Mouse (Mus musculus): ENCODE measurements around the gene Astl.

Gene Astl

DNA sequence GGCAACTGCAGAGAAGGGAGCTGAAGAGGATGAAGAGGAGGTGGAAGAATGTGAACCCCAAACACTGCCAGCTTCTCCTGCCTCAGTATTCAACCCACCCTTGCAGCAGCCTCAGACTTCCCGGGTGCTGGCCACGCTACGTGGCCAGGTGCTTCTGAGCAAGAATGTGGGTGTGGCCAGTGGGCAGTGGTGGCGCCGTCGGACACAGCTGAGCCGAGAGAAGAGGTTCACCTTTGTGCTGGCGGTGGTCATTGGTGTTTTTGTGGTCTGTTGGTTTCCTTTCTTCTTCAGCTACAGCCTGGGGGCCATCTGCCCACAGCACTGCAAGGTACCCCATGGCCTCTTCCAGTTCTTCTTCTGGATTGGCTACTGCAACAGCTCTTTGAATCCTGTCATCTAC, 26.0 kb downstream of the Astl start:
- DNase-seq (ENCODE audit: low read depth, low spot score): no peak

DNA sequence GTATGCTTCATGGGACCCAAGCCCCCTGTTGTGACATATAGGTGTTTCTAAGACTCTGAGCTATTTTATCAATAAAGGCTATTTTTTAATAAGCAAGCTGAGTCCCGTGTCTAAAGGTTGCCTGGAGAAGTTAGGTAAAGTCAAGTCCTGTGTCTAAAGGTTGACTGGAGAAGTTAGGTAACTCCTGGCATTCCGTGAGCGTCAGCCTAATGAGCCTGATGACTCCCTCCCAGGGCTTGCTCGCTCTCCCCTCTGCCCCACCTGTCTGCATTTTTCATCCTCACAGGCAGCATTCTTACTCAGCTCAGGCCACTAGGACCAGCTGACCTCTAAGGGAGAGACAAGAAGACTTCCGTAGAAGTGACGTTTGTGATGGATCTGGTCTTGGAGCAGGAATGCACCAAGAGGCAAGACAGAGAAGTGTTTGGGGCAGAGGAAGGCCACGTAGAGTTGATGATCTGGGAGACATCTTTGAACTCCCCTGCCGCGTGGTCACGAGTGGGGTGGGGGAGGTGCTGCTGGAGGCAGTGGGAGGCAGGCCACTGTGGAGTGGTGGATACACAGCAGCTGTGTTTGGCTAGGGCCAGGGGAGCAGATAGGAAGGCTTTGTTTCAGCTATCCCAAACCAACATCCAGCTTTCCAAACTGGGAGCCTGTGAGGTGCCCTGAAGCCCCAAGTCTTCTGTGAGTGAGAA, 28.8 kb downstream of the Astl start:
- no peak for DNase-seq (ENCODE audit: low read depth, low spot score)

DNA sequence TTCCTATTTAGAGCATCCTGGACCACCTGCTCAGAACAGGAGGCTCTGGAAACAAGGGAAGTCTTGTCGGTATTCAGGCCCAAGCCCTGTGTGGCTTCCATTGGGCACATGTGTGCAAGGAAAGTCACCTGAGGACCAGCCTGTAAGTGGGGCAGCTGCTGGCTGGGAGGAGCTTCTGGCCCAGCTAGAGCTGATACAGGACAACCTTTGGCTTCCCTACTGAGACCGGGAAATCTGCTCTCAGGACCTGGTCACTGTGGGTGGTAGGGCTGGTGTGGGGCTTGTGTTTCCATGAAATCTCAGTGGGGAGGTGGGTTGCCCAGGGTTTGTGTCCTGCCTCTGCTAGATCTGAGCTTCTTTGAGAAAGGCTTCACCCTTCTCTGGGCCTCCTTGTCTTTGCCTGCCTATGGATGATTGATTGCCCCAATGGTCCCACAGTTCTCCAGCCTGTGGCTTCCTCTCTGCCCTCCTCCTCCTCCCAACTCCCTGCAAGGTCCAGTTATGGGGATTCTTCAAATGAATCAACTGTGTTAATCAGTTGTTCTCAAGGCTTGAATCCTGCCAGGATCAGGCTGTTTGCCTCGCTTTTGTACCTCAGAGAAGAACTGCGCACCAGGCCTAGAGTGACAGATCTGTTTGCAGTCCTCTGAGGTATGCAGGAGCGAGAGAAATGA, 31.4 kb downstream of the Astl start:
- no peak for DNase-seq (ENCODE audit: low read depth, low spot score)

DNA sequence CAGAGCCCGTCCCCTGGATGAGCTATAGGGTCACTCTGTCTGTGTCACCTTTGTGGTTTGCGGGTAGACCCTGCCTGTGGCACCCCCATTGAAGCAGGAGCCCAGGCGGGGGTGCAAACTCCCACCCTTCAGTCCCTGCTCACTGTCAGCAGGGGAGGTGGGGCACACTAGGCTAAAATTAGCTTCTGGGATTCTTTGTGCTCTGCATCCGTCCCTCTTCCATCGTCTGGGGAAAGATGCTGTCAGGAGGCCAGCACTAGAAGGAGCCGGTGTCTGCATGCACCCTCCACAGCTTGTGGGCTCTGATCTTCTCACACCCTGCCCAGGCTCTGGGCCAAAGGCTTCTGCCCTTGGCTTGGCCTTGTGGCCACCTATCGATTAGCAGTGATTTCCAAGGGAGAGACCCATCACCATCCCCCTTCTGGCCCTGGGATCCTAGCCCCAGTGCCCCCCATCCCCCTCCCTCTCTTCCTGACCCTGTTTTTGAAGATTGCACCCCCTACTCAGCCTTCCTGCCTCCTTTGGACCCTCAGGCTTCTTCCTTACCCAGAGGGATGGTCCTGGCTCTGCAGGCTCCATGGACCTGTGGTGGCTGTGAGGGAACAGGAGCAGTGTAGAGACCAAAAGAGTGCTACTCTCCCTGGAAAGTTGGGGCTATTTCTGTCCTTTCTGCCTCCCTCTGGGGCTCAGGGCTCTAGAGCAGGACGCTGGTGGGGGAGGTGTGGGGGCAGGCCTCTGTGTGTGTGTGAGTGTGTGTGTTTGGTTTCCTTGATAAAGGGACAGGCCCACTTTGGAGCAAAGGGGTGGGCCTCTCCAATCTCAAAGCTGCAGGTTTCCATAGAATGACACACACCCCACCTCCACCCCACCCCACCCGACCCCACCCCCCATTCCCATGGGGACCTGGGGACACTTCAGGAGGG, 32.4 kb downstream of the Astl start:
- no peak for DNase-seq (ENCODE audit: low read depth, low spot score)

DNA sequence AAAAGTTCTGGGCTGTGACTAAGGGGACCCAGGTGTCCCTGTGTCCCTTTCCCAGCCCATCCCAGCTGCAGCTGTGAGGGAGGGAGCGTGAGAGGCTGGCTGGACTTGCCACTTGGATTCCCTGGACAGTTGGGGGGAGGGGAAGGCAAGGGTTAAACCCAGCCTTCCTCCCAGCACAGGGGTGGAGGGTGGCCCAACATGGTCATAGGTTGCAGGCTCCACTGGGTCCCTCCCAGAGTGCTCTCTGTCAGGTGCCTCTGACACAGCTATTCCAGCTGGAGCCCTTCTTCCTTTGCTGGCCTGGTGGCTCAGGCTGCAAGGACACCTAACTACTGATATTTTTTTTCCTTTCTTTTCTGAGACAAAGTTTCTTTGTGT, 33.0 kb downstream of the Astl start:
- no peak for DNase-seq (ENCODE audit: low read depth, low spot score)

DNA sequence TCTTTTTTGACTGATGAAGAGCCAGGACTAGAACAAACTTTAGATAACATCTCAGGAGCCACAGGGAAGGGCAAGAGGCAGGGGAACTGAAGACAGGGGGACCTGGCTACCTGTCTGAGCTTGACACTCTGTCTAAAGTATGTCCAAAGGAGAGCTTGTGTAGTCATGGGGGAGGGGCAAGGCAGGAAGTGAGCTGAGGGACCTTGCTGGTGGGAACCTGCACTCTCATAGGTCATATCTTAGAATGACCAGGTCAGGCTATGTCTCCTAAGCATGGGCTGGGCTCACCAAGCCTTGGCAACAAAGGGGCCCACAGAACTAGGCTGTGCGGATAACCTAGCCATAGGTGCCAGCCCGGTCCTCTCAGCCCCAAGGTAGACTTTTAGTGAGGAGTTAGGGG, 33.6 kb downstream of the Astl start:
- no peak for DNase-seq (ENCODE audit: low read depth, low spot score)

DNA sequence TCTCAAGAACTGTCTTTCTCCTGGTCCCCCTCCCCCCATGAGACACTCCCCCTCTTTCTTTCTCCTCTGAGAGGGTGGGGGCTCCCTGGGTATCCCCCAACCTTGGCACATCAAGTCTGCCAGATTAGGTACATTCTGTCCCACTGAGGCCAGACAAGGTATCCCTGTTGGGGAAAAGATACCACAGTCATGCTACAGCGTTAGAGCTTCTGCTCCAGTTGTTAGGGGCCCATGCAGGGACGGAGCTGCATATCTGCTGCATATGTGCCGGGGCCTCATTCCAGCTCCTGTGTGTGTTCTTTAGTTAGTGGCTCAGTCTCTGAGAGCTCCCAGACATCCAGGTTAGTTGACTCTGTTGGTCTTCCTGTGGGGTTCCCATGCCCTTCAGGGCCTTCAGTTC, 35.7 kb downstream of the Astl start:
- no peak for DNase-seq (ENCODE audit: low read depth, low spot score)

DNA sequence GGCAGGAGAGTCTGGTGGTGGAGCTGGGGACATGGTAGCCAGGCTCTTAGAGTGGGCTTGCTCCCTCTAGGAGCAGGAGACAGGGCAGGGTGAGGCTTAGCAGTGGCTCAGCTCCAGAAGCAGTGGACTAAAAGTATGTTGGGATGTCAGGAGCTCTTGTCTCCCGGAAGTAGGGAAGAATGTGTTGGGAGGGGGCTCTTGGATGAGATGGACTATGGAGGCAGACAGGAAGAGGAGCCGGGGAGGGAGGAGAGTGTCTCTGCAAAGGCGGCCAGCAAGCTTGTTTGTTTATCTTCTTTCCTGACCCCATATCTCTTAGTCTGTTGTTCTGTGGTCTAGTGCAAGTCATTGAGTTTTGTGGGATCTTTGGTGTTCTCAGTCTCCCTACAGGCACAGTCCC, 36.6 kb downstream of the Astl start:
- no peak for DNase-seq (ENCODE audit: low read depth, low spot score)

DNA sequence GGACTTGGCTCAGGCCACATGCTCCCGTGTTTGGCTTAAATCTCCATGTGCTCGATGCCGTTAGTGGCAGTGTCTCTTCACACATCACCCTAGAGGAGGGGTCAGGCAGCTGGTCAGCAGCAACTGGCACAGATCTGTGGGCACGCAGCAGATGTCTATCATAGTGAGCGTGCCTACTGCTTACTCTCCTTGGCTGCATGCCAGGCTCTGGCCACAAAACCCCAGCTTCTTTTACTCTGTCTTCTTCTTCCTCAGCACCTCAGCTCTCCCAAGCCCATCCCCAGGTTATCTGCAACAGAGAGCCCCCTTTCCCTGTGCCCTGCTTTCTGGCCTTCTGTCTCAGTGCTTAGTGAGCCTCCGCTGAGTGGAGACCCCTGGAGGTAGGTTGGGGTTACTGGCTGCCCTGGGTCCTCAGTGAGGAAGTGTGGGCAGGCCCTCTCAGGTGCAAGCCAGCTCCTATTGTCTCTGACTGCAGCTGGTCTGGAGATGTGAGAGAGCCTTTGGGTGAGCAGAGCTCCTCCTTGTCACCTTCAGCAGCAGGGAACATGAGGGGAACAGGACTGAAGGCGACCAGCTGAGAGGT, 37.4 kb downstream of the Astl start:
- DNase-seq (ENCODE audit: low read depth, low spot score): no peak

DNA sequence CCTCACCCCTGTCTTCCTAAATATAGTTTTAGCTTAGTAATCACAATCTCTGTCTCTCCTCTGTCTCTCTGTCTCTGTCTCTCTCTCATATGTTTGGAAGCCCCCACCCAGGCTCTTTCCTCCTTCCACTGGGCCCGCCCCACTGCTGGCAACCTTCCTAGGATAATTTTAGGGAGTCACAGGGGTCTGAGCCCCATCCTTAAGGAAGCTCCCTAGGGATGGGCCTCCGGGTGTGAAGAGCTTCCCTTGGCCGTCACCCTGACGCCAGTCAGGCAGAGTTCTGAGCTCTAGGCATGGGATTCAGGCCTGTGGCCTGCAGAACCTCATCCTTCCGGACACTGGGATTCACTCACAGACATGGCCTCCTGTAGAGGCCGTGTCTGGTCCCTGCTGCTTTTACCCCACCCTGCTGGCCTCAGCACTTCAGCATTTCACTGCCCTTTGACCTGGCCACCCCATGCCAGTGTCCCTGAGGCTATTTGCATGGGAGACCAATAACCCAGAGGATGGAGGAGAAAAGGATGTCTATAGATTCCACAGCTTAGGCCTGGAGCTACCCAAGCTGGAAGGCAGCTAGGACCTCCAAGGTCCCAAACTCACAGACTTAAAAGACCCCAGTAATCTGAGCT, 38.1 kb downstream of the Astl start:
- DNase-seq (ENCODE audit: low read depth, low spot score): no peak

DNA sequence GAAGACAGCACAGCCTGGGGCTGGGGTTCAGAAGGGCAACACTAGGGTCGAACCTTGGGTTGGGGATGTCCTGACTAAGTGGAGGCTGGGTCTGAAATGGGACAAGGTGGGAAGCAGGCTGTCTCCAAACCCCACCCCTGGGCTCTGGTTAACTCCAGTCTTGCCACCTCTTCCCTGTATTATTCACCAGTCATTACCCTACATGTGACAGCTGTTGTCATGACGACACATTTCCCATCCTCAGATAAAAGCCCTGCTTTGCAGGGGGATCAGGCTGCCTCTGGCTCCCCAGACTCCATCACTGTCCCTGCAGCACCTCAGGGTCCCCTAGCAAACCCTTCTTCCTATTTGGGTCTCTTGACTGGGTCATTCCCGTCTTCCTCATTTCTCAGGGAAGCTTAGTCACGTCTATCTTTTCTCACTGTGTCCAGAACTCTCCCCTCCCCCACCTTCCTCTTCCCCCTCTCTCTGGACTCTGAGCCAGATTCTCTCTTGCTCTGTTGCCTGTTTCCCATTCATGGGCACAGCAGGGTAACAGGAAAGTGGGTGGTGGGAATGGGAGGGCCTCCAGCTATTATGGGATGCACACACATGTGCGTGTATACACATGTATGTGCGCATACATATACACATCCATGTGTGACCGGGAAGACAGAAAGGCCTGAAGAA, 39.6 kb downstream of the Astl start:
- DNase-seq (ENCODE audit: low read depth, low spot score): peak; percentile 19

DNA sequence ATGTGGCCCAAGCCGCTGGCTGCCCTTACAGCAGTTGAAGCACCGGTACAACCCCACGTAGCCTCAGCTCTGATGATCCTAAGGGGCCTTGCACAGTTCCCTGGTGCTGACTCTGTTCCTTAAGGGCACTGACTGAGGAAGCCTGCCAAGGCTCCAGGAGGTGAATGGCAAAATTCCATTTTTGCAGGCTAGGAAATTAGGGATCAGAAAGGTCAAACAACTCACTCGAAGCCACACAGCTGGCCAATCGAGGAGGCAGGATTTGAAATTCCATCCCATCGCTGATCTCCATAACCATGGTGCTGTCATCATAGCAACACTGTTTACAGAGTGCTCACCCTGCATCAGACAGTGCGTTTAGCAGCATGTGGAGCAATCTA, 40.2 kb downstream of the Astl start:
- peak; percentile 73 for DNase-seq (ENCODE audit: low read depth, low spot score)

DNA sequence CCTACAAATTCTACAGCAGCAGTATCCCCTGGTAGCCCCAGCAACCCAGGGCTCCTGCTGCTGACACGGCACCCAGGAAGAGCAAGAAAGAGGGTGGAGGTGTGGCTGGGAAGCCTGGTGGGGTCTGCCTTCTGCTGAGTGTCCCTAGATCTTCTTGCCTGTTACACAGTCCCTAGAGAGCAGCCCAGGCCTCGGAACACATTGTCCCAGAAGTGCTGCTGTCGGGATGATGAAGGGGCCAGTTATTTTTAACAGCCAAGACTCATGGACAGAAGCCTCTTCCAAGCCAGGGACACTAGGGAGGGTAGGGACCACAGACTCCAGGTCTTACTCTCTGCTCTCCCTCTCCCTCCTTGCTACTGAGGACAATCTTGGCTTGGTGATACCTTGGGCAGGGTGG, 40.8 kb downstream of the Astl start:
- DNase-seq (ENCODE audit: low read depth, low spot score): no peak

DNA sequence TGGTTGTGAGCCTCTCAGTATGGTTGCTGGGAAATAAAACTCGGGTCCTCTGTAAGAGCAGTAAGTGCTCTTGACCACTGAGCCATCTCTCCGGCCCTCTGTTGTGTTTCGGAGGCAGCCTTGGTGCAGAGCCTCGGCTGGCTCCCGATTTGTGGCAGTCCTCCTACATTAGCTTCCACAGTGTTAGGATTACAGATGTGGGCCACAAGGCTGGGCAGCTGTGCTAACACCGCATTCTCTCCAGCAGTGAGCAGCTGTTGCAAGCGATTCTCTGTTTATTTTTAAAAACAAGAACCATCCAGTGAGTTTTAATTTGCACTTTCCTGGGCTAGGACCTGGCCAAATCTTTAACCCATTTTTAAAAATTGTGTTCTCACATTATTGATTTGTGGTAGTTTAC, 45.4 kb downstream of the Astl start:
- no peak for DNase-seq (ENCODE audit: low read depth, low spot score)

DNA sequence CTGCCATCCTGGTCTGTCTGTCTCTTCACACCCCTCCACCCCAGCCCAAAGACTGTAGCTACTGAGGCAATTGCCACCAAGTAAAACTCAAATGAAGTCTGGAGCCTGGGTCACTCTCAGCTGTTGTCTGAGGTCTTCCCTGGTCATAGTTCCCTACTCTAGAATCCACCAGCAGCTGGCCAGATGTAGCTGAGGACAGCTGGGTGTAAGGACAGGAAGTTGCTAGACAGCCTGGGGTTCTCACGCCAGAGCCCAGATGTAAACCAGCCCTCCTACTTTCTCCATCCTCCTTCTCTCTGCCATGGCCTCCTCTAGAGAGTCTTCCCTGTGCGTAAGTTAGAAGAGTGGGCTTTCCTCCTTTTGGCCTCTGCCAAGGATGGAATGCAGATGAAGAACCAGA, 49.1 kb downstream of the Astl start:
- DNase-seq (ENCODE audit: low read depth, low spot score): no peak

DNA sequence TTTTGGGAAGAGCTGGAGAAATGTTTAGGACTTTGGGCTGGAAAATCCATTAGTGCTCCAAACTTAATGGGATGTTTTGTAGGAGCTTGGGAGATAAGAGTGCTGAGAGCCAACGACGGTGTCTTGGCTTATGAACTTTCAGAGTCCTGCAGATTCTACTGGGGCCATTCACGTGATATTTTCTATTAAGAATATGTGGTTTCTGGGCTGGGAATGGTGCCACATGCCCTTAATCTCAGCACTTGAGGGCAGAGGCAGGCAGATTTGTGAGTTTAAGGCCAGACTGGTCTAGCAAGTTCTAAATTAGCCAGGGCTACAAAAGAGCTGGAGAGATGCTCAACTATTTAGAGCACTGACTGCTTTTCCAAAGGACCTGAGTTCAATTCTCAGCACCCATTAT, 51.9 kb downstream of the Astl start:
- DNase-seq (ENCODE audit: low read depth, low spot score): no peak

DNA sequence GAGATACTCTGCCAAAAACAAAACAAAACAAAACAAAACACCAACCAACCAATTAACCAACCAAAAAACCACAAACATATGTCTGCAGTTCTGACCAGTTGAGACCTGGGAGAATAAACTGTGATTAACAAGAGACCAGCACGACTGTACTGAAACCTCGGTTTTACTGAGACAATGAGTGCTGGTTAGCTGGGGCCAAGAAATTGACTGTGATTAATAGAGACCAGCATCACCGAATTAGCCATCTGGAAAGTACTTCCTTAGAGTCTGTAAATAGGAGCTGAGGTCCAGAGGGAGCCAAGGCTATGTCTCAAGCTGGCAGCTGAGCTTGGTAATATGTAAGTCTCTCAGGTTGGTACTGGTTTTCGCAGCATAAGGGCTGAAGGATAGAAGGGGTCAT, 52.4 kb downstream of the Astl start:
- DNase-seq (ENCODE audit: low read depth, low spot score): no peak

DNA sequence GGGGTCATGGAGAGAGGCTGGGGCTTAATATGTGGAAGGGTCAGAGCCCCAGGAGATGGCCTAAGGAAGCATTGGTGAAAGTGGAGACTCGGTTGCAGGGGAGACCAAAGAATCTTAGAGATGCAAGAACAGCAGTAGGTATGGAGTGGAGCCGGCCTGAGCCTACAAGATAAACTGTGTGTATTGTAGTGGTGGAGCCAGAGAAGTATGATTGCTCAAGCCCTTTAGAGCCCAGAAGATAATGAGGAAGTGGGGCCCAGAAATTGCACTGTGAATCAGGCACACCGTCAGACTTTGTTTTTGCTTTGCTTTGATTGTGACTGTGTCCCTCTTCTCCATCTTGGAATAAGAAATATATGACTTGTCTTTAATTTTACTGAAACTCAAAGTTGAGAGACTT, 52.9 kb downstream of the Astl start:
- DNase-seq (ENCODE audit: low read depth, low spot score): no peak

DNA sequence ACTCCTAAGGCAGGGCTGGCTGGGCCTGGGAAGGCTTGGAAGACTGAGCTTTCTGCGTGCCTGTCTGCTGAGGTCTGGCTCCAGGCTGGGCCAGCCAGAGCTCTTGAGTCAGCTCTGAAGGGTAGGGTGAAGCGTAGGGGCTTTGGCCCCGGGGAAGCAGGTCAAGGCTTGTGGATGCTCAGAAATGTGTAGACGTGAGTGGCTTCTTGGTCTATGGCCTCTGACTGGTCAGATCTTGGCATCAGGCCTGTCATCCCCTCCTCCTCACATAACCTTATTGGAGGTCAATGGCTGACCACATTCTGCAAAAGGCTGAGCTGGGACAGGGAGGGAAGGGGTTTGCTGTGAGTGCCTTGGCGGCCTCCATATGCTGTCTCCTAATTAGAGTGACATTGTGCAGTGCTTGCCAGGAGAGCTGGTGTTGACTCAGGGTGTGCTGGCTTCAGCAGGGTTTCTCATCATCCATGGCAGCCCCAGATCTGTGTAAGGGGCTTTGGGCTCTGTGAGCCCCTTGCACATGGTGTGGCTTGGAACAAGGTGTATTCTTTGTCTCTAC, 56.2 kb downstream of the Astl start:
- peak; percentile 8 for DNase-seq (ENCODE audit: low read depth, low spot score)

DNA sequence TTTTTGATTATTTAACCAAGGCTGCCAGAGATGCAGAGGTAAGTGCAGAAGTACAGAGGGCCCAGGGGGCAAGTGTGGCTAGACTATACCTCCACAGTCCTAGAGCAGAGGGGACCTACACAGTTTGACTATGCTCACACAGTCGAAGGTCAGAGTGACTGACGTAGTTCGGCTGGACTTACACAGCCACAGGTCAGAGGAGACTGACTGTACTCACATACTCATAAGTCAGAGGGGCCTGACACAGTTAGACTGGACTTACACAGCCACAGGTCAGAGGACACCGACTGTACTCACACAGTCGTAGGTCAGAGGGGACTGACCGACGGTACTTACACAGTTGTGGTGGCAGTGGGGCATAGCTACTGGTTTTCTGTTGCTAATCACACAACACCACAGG, 60.3 kb downstream of the Astl start:
- DNase-seq (ENCODE audit: low read depth, low spot score): no peak
